Mouse (Mus musculus): Measurements from ENCODE around the gene Mbnl1. TPM values are rescaled to one million over a fixed set of nuclear protein-coding genes. Genes with fewer than 3 reads are reported as not detected.
"Not testable (repeated sequence)": the region's sequence is repeated elsewhere in the genome, so short reads cannot be mapped to it uniquely, and the experiment has no call there.

Mbnl1 gene
- total RNA-seq (2021), result 100 to 1,000 TPM; 110 to 116 TPM
- long read RNA-seq, experiment 1, full-length matches to known transcripts, result 5 of 19 reads
- long read RNA-seq, experiment 1, partial matches to known transcripts, result 4 of 19 reads
- long read RNA-seq, experiment 1, other reads (novel, unspliced or antisense), result 10 of 19 reads
- long read RNA-seq, experiment 2, partial matches to known transcripts, result 5 of 16 reads
- long read RNA-seq, experiment 2, other reads (novel, unspliced or antisense), result 11 of 16 reads

DNA sequence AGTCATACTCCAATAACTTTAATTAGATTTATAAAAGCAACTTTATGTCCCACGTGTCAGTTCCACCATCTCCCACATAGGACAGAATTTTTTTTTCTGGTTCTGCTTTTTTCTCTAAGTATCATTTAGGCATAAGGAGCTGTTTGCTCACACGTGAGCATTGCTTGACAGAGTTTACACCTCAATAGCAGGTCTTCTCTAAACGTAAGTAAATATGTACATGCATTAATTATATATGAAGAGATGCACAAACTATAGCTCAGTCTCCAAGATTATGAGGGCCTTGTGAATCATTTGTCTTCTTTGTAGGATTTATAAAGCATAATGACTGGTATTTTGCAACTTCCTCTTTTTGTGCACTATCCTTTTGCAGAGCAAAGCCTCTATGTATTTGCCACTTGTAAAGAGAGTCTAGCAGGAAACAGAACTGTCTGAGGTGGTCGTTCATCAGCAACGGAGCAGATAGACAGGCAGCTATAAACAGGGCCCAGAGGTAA, at the start of gene Mbnl1:
Gene Mbnl1, plus strand, starts transcription at position 150 of the 497 bp plus-strand sequence.
- intact Hi-C loops (cut with DNase I), result no loop called here
- no peak for DNase-seq (ENCODE audit: low spot score in 2 of 2)

DNA sequence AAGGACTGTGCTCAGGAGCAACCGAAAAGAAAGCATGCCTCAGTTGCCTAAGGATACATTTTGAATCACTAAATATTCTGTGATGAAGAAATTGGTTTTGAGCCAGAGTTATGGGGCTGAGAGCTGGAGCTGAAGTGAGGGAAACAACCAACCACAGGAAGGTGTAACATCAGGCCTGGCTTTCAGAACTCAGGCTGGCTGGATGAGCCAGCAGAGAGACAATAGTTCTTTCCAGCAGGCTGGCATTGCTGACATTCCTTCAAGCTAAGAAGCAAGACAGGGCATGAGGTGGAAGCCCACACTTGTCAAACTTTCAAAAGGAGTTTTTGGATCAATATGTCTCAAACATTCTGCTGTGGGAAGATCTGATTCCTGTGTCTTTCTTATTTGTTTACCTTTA, 48.5 kb upstream of the Mbnl1 start:
- no peak for DNase-seq (ENCODE audit: low spot score in 2 of 2)
- intact Hi-C loops (cut with DNase I), result no loop called here

DNA sequence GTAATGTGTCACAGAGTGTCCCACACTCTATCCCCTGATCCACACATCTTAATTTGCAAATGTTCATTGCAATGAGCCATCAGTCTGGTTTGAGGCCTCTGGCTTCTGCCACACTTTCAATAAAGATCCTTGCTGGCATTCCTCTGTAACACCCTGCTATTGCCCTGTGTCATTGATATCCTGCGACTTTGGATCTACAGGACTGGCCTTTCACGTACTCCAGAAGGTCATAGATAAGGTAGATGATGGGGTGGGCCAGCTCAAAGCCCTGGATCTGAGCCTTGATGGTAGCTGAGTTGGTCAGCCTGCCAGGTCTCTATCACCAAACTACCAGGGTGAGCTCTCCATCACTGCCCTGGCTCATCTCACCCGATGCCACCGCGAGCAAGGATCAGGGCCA, 43.6 kb upstream of the Mbnl1 start:
- intact Hi-C loops (cut with DNase I), result no loop called here
- DNase-seq (ENCODE audit: low spot score in 2 of 2), result no peak

DNA sequence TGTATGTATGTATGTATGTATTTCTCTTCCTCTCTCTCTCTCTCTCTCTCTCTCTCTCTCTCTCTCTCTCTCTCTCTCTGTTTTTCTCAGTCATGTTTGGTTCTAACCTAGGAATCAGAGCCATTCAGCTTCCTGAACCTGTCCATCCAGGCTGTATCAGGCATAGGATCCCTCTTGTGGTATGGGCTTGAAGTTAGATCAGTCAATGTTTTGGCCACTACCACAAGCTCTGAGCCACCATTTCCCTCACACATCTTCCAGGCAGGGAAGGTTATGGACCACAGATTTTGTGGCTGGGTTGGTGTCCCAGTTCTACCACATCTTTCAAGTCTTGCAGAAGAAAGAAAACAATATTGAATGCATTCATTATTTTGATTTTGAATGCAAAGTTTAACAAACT, 35.4 kb upstream of the Mbnl1 start:
- intact Hi-C loops (cut with DNase I), result no loop called here
- DNase-seq (ENCODE audit: low spot score in 2 of 2), result no peak

DNA sequence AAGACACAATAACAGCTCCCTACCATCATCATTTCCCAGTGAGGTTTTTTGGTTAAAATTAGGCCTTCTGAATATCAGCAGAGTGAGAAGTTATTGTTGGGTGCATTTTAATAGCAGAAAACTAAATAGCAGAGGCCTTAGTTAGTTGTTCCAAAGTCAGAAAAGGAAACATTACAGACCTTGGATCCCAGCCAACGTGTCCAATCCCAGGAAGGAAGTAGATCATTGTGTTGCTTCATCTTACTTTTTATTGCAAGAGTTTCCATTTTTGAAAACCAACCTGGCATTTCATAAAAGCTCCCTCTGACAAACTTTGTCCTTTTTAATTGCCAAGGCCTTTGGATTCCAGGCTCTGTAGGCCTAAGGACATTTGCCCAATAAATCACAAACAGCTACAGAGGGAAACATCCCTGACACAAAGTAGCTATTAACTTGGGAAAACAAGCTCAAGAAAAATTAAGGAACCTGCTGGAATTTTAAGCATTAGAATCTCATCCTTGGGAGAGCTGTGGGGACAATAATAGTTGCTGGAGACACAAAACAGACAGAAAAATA, 34.9 kb upstream of the Mbnl1 start:
- peak in 1 of 2 experiments; percentile 6 for DNase-seq (ENCODE audit: low spot score in 2 of 2)

DNA sequence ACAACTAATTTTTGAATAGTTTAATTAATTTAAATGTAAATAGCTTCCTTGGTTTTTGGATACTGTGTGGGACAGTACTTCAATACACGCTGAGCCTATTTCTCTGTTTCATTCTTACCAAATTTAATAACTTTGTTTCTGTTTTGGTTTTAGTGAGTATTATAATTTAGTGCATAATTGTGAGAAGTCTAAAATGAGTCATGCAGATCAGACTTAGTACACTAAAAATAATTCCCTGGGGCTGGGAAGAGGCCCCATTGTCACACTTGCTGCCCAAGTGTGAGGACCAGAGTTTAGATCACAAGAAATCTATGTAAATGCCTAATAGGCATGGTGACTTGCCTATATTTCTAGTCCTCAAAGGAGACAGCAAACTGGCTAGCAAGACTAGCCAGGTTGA, 33.9 kb upstream of the Mbnl1 start:
- intact Hi-C loops (cut with DNase I), result no loop called here
- DNase-seq (ENCODE audit: low spot score in 2 of 2), result no peak

More for the DNA sequence above, 34.9 kb upstream of the Mbnl1 start:
- intact Hi-C loops (cut with DNase I), result no loop called here

DNA sequence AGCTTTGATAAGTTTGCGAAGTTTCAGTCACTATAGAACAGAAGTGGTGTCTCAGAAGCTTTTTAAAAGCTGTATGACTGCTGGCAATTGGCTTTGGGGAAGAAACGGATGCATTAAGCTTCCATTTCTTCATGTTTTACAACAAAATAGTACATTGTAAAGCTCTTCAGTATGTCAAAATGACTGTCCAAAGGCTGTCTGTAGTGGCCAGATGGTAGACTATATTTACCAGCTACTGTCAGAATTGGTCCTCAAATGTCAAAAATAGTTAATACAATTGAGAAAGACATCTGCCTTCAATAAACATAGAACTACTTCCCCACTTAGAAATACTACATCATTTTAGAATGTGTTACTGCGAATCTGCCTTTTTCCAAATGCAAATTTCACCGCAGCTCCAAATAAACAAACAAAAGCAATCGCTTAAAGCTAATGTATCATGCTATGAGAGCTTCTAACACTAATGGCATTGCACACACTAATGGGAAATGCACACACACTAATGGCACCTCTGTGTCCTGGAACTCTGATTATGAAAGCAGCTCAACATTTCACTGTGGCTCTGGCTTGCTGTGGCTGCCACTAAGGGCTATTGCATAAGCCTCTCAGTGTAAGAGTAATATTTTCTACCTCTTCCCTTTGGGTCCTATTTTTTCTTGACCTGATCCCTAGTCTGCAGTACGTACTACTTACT, 10.7 kb upstream of the Mbnl1 start:
- intact Hi-C loops (cut with DNase I), result no loop called here
- DNase-seq (ENCODE audit: low spot score in 2 of 2), result no peak

DNA sequence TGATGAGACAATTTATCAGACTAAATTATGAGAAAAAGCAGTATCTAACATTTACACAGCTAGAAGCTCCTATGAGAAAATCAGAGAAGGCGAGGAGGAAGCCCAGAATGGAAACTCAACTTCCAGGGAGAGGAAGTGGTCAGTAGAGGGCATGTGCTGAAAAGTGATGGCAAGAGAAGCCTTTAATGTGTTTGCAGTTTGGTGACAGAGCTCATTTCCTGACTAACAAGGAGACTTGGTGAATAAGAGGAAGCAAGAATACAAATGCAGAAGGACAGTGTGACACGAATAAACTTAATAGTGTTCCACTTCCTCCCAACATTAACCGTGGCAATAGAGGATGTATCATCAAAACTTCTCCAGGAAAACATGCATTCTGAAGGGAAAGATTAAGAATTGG, 4.0 kb upstream of the Mbnl1 start:
- intact Hi-C loops (cut with DNase I); DNase-seq (ENCODE audit: low spot score in 2 of 2): not testable (repeated sequence)

DNA sequence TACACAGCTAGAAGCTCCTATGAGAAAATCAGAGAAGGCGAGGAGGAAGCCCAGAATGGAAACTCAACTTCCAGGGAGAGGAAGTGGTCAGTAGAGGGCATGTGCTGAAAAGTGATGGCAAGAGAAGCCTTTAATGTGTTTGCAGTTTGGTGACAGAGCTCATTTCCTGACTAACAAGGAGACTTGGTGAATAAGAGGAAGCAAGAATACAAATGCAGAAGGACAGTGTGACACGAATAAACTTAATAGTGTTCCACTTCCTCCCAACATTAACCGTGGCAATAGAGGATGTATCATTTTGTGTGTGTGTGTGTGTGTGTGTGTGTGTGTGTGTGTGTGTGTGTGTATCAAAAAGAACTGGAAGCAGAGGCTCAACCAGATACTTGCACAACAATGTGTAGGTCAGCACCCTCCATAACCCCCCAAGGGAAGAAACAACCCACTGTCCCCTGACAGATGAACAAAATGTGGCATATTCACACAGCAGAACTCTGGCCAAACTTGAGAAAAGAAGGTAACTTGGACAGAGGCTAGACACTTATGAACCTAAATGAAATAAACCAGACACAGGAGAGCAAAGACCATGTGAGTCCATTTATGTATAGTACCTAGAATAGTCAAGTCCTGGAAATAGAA, 3.3 kb upstream of the Mbnl1 start:
- DNase-seq (ENCODE audit: low spot score in 2 of 2); intact Hi-C loops (cut with DNase I): not testable (repeated sequence)

DNA sequence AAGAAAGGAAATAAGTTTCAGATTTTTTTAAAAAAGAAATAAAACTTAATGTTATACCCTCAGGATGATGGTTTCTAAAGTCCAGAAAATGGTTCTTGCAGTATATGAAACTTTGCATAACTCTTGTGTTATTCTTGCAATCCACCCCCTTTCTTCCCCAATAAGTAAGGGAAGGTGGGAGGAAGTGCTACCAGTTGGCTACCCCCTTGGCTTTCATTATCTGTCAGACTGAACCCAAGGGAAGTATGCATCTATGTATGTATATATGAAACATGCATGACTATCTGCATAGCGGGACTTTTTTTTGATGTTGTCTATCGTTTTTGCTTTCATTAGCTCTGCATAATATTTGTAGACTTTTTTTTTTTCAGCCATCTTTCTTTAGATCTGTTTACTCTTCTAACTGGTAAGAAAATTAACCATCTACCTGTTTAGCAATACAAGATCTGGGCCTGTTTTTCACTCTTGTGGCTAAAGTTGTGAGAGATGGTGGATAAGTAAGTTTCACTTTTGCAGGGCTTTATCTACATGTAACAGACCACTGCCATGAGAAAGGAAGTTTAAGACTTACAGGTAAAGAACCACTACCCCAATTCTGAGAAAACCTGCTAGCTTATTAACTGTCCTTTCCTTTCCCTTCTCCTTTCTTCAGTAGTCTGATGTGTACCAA, 484 bp upstream of the Mbnl1 start:
- intact Hi-C loops (cut with DNase I), result no loop called here

DNA sequence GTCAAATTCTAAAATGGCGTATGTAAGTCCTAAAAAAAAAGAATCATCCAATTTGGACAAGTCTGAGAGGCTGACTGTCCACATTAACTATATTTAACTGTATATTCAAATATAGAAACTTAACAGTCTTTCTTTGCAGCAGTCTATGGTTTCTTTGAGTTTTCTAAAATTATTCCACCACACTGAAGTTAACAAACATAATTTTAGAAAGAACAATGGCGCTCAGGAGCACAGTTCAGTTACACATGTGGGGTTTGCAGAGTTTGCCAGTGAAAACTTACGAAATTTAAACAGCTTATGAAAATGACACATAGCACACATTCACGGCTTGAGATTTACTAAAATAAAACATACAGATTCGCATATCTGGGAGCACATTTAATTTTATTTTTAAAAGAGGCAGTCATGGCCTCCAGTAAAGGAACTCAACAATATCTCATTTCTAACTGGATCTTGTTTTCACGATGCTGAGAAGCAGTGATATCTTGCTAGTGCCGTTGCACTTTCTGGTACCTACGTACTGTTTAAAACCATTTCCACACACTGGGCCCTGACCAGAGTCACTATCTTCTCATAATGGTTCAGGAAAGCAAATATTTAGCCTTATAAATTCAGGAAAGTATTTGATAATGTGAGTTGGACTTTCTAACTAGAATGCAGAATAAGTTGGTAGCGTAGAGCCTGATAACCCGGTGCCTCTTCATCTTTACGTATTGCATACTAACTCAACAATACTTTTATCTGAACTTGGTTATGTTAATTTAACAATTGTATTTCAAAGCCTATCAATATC, 1.4 kb downstream of the Mbnl1 start:
- intact Hi-C loops (cut with DNase I), result no loop called here
- DNase-seq (ENCODE audit: low spot score in 2 of 2), result no peak

More for the DNA sequence above, 484 bp upstream of the Mbnl1 start:
- no peak for DNase-seq (ENCODE audit: low spot score in 2 of 2)

DNA sequence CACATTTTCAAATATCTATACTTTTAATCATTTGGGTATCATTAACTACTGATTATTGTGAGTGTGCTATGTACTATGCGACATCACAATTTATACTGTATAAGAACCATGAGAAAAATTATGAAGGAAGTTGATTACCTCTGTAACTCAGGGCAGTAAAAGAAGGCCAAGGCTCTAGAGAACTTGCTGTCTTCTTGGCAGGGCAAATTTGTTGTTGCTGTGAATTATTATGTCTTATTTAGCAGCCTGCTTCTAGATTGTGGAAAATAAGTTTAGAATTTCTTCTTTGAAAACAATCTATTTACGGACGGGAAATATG, 2.0 kb downstream of the Mbnl1 start:
- intact Hi-C loops (cut with DNase I), result no loop called here
- no peak for DNase-seq (ENCODE audit: low spot score in 2 of 2)

DNA sequence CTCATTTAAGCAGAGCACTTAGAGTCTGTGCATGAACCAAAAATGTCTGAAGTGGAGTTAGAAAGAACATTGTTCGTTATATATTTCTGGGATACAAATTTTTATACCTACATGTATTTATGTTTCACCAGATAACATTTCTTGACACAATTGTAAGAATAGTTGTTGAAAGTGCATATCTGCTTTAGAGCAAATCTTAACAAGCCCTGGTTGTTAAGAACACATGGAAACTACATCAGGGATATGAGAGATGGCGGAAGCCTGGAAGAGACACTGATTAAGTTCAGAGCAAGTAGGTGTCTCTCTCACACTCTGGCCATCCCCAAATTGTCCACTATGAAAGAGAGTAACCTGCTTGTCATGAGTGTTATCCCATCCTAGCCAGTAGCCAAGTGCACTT, 2.4 kb downstream of the Mbnl1 start:
- no peak for DNase-seq (ENCODE audit: low spot score in 2 of 2)
- intact Hi-C loops (cut with DNase I), result no loop called here

DNA sequence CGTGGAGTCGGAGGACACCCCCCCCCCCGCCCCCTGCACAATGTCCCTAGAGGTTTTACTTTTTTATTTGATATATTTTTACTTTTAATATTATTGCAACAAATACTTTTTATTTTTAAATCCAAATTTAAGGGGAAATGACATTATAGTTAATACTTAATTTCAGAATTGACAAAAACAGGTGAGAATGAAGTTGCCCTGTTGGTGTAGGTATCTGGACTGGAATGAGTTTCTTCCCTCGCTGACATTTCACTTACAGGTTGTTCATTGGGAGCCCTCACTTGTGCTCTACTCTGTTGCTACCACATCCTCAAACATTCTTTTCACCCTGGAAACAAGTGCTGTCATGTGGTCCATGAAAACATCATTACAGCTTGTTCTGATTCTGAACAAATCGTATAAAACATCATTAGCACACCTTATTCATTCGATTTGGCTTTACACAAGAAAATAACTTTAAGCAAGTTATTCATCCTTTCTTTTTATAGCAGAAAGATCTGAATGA, 4.2 kb downstream of the Mbnl1 start:
- intact Hi-C loops (cut with DNase I), result no loop called here
- DNase-seq (ENCODE audit: low spot score in 2 of 2), result no peak

DNA sequence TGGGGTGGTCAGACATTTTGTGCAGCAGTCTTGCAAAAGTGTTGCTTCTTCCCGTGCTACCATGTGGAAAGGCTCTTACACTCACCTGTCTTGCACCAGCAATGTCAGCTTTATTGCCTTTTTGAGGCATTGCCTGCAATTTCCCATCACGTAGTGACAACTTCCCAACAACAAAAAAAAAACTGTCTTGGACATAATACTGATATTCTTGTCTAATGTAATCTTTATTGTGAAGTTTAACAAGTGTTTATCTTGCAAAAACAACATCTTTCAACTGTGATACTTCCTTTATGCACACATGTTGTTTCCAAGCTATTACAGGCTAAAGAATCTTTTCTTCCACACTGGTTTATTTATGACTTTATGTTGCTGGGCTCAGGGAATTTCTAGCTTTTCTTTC, 5.8 kb downstream of the Mbnl1 start:
- no peak for DNase-seq (ENCODE audit: low spot score in 2 of 2)
- intact Hi-C loops (cut with DNase I), result no loop called here

DNA sequence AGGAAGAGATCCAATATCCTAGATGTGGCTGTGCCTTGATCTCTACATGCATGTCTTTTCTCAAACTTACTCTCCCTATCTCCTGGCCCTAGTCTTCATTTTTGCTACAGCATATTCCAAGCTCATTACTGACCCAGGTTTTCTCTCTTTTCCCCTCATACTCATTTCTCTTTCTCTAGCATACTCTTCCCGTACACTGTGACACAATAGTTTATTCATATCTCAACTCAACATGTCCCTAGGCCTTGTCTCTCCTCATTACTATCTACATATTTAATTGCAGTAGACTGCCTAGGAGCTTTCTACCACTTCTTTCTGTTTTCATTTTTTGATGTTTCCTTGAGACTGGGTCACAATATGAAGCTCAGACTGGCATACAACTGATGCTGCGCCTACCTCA, 8.1 kb downstream of the Mbnl1 start:
- intact Hi-C loops (cut with DNase I), result no loop called here
- no peak for DNase-seq (ENCODE audit: low spot score in 2 of 2)

DNA sequence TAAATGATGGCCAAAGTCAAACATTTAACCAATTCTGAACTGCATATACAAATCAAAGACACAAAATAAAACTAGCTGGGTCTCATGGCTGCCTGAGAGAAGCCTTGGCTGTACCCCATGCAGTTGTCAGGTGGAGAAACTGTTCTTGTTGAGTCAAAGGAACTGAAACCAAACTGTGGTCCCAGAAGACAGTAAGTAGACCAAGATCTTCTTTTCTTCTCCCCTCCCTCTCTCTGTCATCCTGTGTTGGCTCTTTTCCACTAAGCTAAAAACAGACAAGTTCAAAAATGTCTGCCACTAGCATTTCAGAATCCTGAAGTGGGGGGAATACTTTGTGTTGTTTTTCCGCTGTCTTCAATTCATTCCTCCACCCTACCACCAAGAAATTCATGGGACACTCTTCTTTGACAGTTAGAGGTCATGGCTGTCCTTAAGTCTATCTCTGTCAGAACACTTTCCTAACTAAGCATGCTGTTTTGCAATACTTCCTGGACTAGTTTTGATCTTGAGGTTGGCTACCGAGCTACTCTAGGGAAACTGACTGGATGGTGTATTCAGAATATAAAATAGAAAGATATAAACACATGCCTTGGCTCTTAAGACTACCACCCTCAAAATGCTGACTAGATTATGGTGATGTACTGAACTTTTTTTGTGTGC, 9.2 kb downstream of the Mbnl1 start:
- no peak for DNase-seq (ENCODE audit: low spot score in 2 of 2)
- intact Hi-C loops (cut with DNase I), result no loop called here

DNA sequence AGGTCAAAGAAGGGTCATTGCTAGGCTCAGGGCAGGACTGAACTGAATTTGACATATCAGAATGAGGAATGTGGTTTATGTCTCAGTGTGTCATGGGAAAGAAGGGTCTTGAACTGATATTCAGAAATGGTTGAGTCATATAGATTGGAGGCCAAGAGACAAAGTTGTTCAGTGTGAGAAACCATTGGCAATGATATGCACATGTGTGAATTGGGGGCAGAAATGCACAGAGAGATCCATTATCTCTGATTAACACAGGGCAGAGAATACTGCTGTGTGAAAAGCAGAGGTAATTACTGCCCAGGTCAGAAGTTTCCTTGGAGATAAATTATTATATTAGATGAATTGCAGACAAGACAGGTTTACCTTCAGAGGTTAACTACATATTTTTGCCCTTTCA, 10.7 kb downstream of the Mbnl1 start:
- no peak for DNase-seq (ENCODE audit: low spot score in 2 of 2)
- intact Hi-C loops (cut with DNase I), result no loop called here

Measured in left cerebral cortex, postnatal 14 days (tissue).